Mouse (Mus musculus): ENCODE measurements at regions not wholly inside any gene's neighbourhood (a gene's known extent, or its start where the extent isn't known, plus 50 kb on each side); places are given as distances from the start of the nearest gene placed in this dataset.

- no peak for TF ChIP-seq CTCF (IDR thresholded peaks at IDR 0.05; ENCODE audit: borderline replicate concordance, insufficient read depth, low read length)
- no peak for TF ChIP-seq POLR2A (IDR thresholded peaks at IDR 0.05; ENCODE audit: low read depth, low read length)
Observed at GRCm38 (mm10) chr5:148704769-148705168, 152.2 kb upstream of the Ubl3 start.

All from embryonic fibroblast, embryonic 13.5 days (primary cell).